Mouse (Mus musculus) cerebellum, adult 2 months (tissue): ENCODE data around the gene Pde8a.

Experiments used
- CTCF ChIP-seq: fragments of 200-500 bp; IDR thresholded peaks from 2 replicates; pipeline ENCODE4 v1.5.1; 2011; ENCODE audit warnings: low read depth, mild to moderate bottlenecking, control low read depth, low read length, moderate library complexity, borderline replicate concordance; ENCODE audit not compliant: insufficient read depth
- POLR2A ChIP-seq: fragments of 200-500 bp; IDR thresholded peaks from 2 replicates; pipeline ENCODE4 v1.6.1; 2011; ENCODE audit warnings: low read length, control low read depth, borderline replicate concordance; ENCODE audit not compliant: insufficient read depth

GRCm38 (mm10) chr7:81351826-81352225 is 138.4 kb downstream of the Pde8a start:
- no peak for TF ChIP-seq POLR2A
- TF ChIP-seq CTCF, result no peak
